Mouse (Mus musculus) olfactory bulb, adult 2 months (tissue): ENCODE results near the gene Usp47. TPM values are rescaled to one million over a fixed set of nuclear protein-coding genes. Genes with fewer than 3 reads are reported as not detected.
A peak's percentile ranks its signal among the peaks of the same experiment; 100 is the strongest.

Experiments
- H3K27ac ChIP-seq: fragments of 200-500 bp; 2 replicates; pipeline ENCODE4 v1.5.1; 2012; ENCODE audit warnings: low read depth, low read length; ENCODE audit not compliant: insufficient read depth
- H3K4me1 ChIP-seq: fragments of 200-500 bp; 2 replicates; pipeline ENCODE4 v1.6.1; 2012; ENCODE audit warnings: low read length; ENCODE audit not compliant: control insufficient read depth, insufficient read depth
- H3K4me3 ChIP-seq: fragments of 200-500 bp; 2 replicates; pipeline ENCODE4 v1.5.1; 2012; ENCODE audit warnings: mild to moderate bottlenecking, low read depth, low read length, moderate library complexity; ENCODE audit not compliant: insufficient read depth
- CTCF ChIP-seq: fragments of 200-500 bp; IDR thresholded peaks from 2 replicates; pipeline ENCODE4 v1.5.1; 2012; ENCODE audit warnings: low read depth, mild to moderate bottlenecking, low read length, moderate library complexity; ENCODE audit not compliant: insufficient read depth
- POLR2A ChIP-seq: fragments of 200-500 bp; IDR thresholded peaks from 2 replicates; pipeline ENCODE4 v1.6.1; 2012; ENCODE audit warnings: mild to moderate bottlenecking, low read depth, low read length, moderate library complexity; ENCODE audit not compliant: insufficient read depth
- WGBS: fragments of 180-500 bp; shearing (Covaris S2); methylation state at CpG from one replicate; pipeline ENCODE4 v1.1.7; 2018; 5-methylcytosine and 5-hydroxymethylcytosine counted together
- polyA plus RNA-seq: library from polyadenylated mRNA; stranded (reverse); fragments of >200 nt; gene quantifications from 2 replicates; pipeline ENCODE4 v1.2.4, GENCODE M21; 2012; ENCODE audit warnings: low replicate concordance; ENCODE audit not compliant: missing spikeins, insufficient read depth, insufficient read length

Usp47 gene
- polyA plus RNA-seq, 1 experiment = 72.2 TPM

- Histone ChIP-seq H3K27ac (no peak overlapping the region), H3K4me3 (no peak overlapping the region), H3K4me1 (no peaks in the 10 kb centered on the region; the same call in 1 of the 2 replicates)
- WGBS = 88% methylated on average over 10 of the region's 10 CpGs
- TF ChIP-seq POLR2A = no peak
- no peak for TF ChIP-seq CTCF
These were observed 125.8 kb downstream of the Usp47 start for GRCm38 (mm10) chr7:112149113-112149512.

- no peak for TF ChIP-seq POLR2A
- no peak for TF ChIP-seq CTCF
- 68% methylated on average over 4 of the region's 4 CpGs for WGBS
- Histone ChIP-seq H3K4me3 (no peak overlapping the region), H3K27ac (no peak overlapping the region), H3K4me1 (peaks cover 15% of the 10 kb centered on the region)
These were observed 131.1 kb downstream of the Usp47 start for GRCm38 (mm10) chr7:112154445-112154844.

GRCm38 (mm10) chr7:112155194-112155593 lies 131.9 kb downstream of the Usp47 start:
- Histone ChIP-seq H3K4me1 (peaks cover 15% of the 10 kb centered on the region), H3K4me3 (no peak overlapping the region), H3K27ac (no peak overlapping the region)
- 76% methylated on average over 1 of the region's 1 CpGs for WGBS
- TF ChIP-seq POLR2A (no peak), CTCF (no peak)

GRCm38 (mm10) chr7:112157584-112158315 lies 134.4 kb downstream of the Usp47 start:
- no peak overlapping the region for H3K27ac ChIP-seq
- 27% methylated on average over 23 of the region's 23 CpGs for WGBS
- peak overlapping the region; percentile 47 for H3K4me3 ChIP-seq
- TF ChIP-seq CTCF (no peak), POLR2A (no peak)
- peaks cover 15% of the 10 kb centered on the region for H3K4me1 ChIP-seq

GRCm38 (mm10) chr7:112158316-112158741 lies 135.0 kb downstream of the Usp47 start:
- peaks cover 15% of the 10 kb centered on the region for H3K4me1 ChIP-seq
- WGBS = 8% methylated on average over 23 of the region's 23 CpGs
- no peak overlapping the region for H3K27ac ChIP-seq
- H3K4me3 ChIP-seq = peak overlapping the region; percentile 47
- no peak for TF ChIP-seq POLR2A
- TF ChIP-seq CTCF = no peak

- Histone ChIP-seq H3K4me3 (peak within 1 kb of the TSS; percentile 47), H3K27ac (no peak within 1 kb of the TSS), H3K4me1 (peaks cover 15% of the 10 kb centered on the region)
- WGBS = 18% methylated on average over 21 of the region's 21 CpGs
- no peak for TF ChIP-seq CTCF
- no peak for TF ChIP-seq POLR2A
These were observed 135.6 kb downstream of the Usp47 start, which contains the start of gene Dkk3 for GRCm38 (mm10) chr7:112158942-112159341. Gene Dkk3, minus strand, starts transcription at chr7:112159057.

GRCm38 (mm10) chr7:112159835-112160234 lies 136.5 kb downstream of the Usp47 start:
- Histone ChIP-seq H3K4me3 (no peak overlapping the region), H3K4me1 (peaks cover 15% of the 10 kb centered on the region), H3K27ac (no peak overlapping the region)
- TF ChIP-seq POLR2A = no peak
- no peak for TF ChIP-seq CTCF
- 53% methylated on average over 6 of the region's 6 CpGs for WGBS

Other genes with a start within 250 kb of the Usp47 start
- gene Galnt18, start 243.5 kb upstream of the Usp47 start, polyA plus RNA-seq = not detected in 2 replicates
- gene Dkk3, start 135.6 kb downstream of the Usp47 start, polyA plus RNA-seq = not detected in 2 replicates
- gene Mical2, start 202.4 kb downstream of the Usp47 start, polyA plus RNA-seq = 155 TPM in 1 of 2 replicates, not detected in the other